Mouse (Mus musculus) left cerebral cortex, adult 6 months (tissue): ENCODE data around the gene Gm10488. TPM values are rescaled to one million over a fixed set of nuclear protein-coding genes. Genes with fewer than 3 reads are reported as not detected.

Experiments
- long read RNA-seq, 2 experiments: library from polyadenylated mRNA; unstranded; transcript quantifications; one replicate each; pipeline ENCODE4 v2.0.0; 2019 to 2020
- polyA plus RNA-seq: library from polyadenylated mRNA; unstranded; fragments of <200 nt; fragmentation: Nextera tagmentation; gene quantifications from 2 replicates; pipeline ENCODE4 v1.2.3, GENCODE M21; 2021

Gm10488 gene
- polyA plus RNA-seq: not detected in 2 replicates
- long read RNA-seq, experiment 1: 0 reads
- long read RNA-seq, experiment 2: 0 reads

GRCm38 (mm10) chrX:29976014-29976413 is at the start of gene Gm10488:
Gene Gm10488, plus strand, starts transcription at chrX:29976314.

